Mouse (Mus musculus) adrenal gland, postnatal 0 days (tissue): ENCODE results near the gene BC052040. TPM values are rescaled to one million over a fixed set of nuclear protein-coding genes. Genes with fewer than 3 reads are reported as not detected.

Experiments
- microRNA-seq: library from miRNA; unstranded; fragments of <30 nt; microRNA quantifications from one replicate; pipeline ENCODE4, GENCODE M21; 2016; ENCODE audit warnings: borderline replicate concordance; ENCODE audit not compliant: insufficient number of aligned reads
- polyA plus RNA-seq: library from polyadenylated mRNA; unstranded; fragments of >200 nt; fragmentation: Nextera tagmentation; extraction: Ambion mirVana; gene quantifications from 2 replicates; pipeline ENCODE4 v1.2.1, GENCODE M21; 2015

The BC052040 gene
- 4.2 and 5.8 TPM in 2 replicates for polyA plus RNA-seq

GRCm38 (mm10) chr2:115581241-115581988 lies at the start of gene BC052040:
TSS of gene BC052040 (plus strand) at chr2:115581716.

Small RNA genes within 50 kb of the gene (microRNA-seq; reads per million reads assigned to microRNA genes)
- not detected for gene Mir1951
